Mouse (Mus musculus) mature B cell (primary cell): ENCODE results near the gene Arl14.

Experiments
- in situ Hi-C: fragments of 300-500 bp; cut with MboI; formaldehyde crosslinking; loops from 2 replicates; pipeline ENCODE4 v1.14.3; 2019

Arl14 gene

GRCm38 (mm10) chr3:69221806-69222501, at the start of gene Arl14:
Arl14 (plus strand) TSS chr3:69222419.
- in situ Hi-C loops: no loop called here

DNA sequence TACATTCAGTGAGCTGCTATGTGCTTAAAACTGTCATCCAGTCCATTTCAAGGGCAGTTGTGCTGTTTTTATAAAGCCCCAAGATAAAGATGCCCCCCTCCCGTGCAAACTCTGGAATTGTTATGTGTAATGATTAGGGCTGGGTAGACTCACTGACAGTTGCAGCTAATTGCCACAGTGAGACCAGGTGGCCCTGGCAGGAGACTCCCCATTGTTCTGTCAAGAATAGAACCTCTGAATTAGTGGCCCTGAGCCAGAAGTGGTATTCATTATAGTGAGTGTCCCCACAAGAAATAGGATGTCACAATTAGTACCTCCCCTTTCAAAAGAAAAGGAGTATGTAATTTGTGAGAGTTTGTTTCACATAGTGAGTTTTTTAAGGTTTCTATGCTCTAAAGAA, 47.0 kb upstream of the Arl14 start:
- in situ Hi-C loops: no loop called here

DNA sequence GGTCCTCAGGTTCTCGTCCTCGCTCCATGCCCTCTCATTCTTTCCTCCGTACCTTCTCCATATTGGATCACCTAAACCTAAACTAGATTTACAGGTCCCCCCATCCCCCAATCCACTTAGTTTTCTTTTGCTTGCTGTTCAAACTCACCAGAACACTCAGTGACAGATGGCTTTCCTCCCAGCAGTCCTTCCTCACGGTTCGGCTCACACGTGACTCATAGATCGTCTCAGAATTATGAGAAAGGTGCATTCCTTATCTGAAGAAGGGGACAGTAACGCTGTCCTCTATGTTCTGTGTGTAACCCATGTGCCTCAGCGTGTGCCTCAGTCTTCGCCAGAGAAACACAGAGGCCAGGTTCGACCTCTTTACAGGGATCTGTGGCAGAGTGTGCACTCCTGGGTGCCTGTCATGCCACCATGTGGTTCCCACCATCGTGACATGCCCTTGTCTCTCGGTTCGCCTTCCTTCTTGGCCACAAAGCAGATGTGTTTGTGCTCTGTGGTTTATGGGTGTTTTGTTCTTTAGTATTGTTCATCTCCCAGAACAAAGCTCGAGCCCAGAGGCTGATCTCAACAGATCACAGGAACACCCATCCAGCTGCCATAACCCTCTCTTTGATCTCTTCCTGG, 44.9 kb upstream of the Arl14 start:
- in situ Hi-C loops: no loop called here

DNA sequence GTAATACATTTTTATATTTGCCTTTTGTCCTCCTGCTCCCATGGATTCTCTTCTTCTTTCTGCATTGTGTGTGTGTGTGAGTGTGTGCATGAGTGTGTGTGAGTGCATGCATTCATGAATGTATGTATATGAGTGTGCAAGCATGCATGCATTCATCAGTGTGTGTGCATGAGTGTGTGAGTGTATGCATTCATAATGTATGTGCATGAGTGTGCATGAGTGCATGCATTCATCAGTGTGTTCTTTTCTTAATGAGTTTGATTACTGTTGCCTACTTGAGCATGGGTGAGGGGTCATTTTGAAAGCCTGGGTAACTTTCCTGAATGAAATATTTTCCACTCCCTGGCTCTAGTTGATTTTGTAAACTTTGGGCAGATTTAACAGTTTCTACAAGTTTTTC, 44.3 kb upstream of the Arl14 start:
- in situ Hi-C loops: no loop called here

GRCm38 (mm10) chr3:69178365-69179004, 43.7 kb upstream of the Arl14 start:
- in situ Hi-C loops: no loop called here

DNA sequence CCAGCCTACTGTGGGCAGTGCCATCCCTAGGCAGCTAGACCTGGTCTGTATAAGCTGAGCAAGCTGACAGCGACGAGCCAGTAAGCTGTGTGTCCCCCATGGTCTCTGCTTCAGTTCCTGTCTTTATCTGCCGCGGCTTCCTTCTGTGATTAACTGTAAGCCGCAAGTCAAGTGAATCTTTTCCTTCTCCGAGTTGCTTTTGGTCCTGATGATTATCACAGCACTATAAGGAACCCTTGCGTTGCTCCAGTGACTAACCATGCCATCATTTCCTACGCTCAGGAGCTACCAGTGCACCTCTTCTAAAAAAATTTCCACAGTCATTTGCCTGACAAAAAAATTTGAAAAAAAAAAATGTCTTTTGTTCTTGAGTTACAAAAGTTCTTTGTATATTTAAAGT, 40.7 kb upstream of the Arl14 start:
- in situ Hi-C loops: no loop called here

GRCm38 (mm10) chr3:69182225-69182624, 40.0 kb upstream of the Arl14 start:
- in situ Hi-C loops: no loop called here

DNA sequence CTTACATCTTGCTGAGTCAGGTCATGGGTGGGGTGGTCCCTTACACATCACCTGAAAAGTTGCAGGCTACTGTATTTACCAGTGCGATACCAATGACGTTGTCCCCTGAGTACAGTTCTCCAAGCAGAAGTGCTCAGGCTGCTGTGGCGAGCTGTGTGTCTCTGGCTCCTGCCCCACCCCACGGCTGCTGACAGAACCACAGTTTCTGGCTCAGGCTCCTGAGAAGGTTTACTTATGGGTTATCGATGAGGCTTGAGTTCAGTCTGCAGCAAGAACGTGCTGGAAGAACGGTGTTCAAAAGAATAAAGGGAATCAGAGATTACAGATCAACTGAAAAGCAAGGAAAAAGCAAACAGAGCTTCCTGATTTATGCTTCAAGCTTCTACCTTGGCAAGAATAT, 37.0 kb upstream of the Arl14 start:
- in situ Hi-C loops: no loop called here

DNA sequence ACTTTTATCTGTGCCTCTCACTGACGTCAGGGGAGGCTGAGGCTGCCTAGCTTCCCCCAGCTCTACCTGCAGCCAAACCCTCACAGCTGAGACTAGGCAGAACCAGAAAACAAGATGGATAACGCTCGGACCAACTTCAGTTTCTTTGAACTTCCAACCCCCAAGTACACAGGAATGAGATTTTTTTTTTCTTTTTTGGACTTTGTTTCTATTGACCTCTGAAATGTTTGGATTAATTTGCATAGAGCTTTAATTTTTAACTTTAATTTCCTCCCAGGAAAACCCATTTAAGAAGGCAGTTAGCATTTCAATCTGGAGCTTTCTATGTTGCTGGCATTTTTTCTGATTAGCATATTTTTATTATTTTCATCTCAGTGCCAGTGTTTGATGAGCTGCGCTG, 36.2 kb upstream of the Arl14 start:
- in situ Hi-C loops: no loop called here

DNA sequence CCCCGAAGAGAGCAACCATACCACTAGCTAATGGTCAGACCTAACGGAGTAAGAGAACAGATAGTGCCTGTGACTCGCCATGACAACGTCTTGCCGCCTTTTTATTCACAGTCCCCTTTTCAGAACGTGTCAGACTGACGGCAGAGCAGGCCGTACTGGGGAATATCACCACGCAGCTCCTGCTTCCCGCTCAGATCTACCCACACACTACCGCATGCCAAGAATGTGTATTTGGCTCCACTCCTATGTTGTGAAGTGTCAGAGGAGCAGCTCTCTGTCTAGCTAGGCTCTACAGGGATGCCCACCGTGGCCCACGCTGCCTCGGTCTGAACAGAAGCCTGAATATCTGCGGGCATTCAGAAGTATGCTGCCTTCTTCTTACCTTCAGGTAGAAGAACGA, 35.6 kb upstream of the Arl14 start:
- in situ Hi-C loops: no loop called here

DNA sequence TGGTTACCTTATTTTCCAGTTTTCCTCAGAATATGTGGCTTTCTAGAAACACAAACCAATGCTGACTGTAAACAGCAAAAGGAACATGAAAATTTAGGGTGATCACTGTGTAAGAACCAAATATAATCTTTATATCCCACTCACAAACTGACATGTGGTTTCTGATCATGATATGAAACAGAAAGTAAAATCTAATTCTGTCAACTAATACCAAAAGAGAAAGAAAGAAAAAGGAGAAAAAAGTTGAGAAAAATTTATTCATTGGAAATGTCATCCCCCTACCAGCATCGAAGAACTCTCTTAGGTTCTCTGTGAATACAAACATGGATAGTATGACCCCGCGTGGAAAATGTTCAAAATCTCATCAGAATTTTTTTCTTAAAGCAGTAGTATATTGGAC, 29.2 kb upstream of the Arl14 start:
- in situ Hi-C loops: no loop called here

DNA sequence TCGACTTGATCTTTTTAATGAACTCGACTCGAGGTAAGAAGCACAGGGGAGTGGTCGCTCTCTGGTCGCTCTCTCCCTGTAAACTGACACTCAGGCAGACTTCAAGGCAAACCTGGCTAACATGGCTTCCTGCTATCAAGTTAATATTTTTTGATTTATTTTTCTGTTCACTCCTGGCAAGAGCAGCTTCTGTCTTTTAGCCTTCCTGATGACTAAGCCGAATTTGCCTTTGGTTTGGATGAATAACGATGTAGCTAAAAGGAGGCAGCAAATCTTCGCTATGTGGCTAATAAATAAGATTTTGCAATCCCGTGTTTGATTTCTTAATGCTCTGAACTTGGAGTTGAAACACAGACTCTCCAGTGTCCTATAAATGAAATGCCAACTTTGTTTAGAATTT, 27.7 kb upstream of the Arl14 start:
- in situ Hi-C loops: no loop called here

GRCm38 (mm10) chr3:69195251-69195650, 27.0 kb upstream of the Arl14 start:
- in situ Hi-C loops: no loop called here

GRCm38 (mm10) chr3:69198098-69198497, 24.1 kb upstream of the Arl14 start:
- in situ Hi-C loops: no loop called here

- in situ Hi-C loops: no loop called here
Measured at GRCm38 (mm10) chr3:69200251-69200650, 22.0 kb upstream of the Arl14 start.

DNA sequence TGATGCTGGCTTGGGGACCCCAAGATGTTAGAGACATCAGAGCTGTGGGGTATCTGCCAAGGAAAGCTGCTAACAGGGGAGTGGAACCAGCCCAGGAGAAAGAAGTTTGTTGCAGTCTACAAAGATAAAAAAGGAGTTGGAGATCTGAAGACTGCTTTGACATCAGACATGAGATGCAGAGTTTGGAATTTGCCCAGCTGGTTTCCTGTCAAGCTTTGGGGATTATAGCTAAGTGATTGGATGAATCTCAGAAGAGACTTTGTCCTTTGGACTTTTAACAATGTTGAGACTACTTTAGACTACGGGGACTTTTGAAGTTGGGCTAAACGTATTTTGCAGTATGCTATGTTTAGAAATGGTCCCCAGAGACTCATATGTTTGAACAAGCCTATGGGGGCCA, 21.0 kb upstream of the Arl14 start:
- in situ Hi-C loops: no loop called here

DNA sequence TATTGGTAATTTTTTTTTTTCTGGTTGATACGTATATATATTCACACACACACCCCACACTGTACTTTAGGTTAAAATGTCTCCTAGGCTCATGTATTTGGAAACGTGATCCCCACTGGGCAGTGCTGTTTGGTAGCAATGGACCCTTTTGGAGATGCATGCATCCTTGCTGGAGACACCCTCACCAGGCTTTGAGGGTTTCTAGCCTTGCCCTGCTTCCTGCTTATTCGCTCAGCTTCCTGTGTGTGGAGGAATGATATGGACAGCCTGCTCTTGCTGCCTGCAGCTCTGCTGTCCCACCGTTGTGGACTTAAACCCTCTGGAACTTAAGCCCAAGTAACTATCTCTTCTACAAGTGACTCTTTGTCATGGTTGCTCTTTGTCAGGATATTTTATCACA, 19.3 kb upstream of the Arl14 start:
- in situ Hi-C loops: no loop called here

GRCm38 (mm10) chr3:69205266-69206054, 16.8 kb upstream of the Arl14 start:
- in situ Hi-C loops: no loop called here

DNA sequence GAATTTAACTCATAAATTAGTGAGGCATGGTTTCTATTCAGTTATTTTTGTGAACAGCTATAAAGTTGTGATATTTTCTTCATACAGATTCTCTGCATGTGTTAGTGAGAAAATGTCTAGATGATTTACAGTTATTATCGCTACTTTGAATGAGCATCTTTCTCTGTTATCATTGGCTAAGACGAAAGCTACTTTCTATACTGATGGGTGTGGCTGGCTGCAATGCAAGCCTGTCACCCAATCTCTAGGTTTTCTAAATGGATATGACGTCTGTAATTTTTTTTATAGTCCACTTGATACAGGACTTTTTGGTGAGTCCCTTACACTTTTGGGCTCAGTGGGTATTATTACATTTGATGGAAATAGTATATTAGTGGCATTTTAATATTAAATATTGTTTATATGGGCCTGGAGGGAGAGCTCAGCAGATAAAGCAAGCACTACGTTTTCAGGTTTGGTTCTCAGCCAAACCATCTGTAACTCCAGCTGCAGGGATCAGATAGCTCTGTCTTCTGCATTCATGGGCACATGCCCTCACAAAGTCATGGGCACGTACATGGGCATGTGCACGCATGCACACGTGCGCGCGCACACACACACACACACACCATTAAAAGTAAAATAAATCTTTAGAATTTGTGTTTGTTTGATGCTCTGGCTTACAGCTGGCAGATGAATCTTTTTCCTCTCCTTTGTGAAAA, 15.9 kb upstream of the Arl14 start:
- in situ Hi-C loops: no loop called here

DNA sequence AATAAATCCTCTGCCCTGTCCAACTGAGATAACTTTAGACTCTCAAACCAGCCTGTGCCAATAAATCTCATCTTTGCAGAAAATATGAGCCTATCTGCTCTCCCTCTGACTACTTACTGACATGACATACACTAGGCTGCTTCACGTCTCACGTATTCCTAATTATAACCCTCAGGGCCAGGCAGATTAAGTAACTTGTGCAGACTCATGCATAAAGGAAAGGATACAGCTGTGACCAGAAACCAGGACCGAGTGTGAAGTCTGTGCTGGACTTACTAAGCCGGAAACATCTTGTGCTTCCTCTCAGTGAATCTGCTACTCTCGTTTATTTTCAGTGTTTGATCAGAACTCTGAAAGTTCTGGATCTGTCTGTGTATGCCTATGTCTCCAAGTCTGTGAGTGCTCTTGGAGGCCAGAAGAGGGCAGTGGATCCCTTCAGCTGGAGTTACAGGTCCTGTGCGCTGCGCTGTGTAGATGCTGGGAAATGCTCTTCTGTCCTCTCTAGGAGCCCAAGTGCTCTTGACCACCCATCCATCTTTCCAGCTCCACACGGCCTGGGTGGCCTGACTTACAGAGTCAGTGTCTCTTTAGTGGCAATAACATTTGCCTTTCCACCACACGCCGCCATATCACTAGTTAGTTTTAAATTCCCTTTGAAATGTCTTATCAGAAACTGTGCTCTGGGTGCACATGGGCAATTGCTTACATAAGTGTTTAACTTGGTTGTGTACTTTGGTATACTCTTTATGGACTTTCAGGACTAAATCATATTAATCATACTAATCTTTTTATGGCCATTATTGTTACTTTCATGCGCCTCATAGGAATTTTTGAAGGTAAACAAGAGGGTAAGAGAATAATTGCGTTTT, 13.5 kb upstream of the Arl14 start:
- in situ Hi-C loops: no loop called here

- in situ Hi-C loops: no loop called here
Measured at GRCm38 (mm10) chr3:69212246-69212645, 10.0 kb upstream of the Arl14 start.
